Mouse (Mus musculus) forebrain, embryonic 16.5 days (tissue): ENCODE results near the gene Gal3st2c. TPM values are rescaled to one million over a fixed set of nuclear protein-coding genes. Genes with fewer than 3 reads are reported as not detected.
"Not testable (repeated sequence)": the region's sequence is repeated elsewhere in the genome, so short reads cannot be mapped to it uniquely, and the experiment has no call there.

Experiments used
- ATAC-seq: fragments of 200-750 bp; cut with Nextera tagmentation; 2 replicates; pipeline ENCODE4 v1.8.0; 2017; ENCODE audit warnings: mild to moderate bottlenecking, moderate library complexity
- H3K27ac ChIP-seq: fragments of 300-500 bp; sonication (generic); 2 replicates; pipeline ENCODE4 v1.5.1; 2014; ENCODE audit warnings: low read length, control low read depth
- H3K27me3 ChIP-seq: fragments of 300-500 bp; sonication (generic); replicated peaks from 2 replicates; pipeline ENCODE4 v1.6.1; 2014; ENCODE audit warnings: low read length; ENCODE audit not compliant: control insufficient read depth, insufficient read depth
- H3K36me3 ChIP-seq: fragments of 300-500 bp; sonication (generic); 2 replicates; pipeline ENCODE4 v1.6.1; 2014; ENCODE audit not compliant: control insufficient read depth, insufficient read depth
- H3K4me1 ChIP-seq: fragments of 300-500 bp; sonication (generic); replicated peaks from 2 replicates; pipeline ENCODE4 v1.6.1; 2014; ENCODE audit warnings: low read length; ENCODE audit not compliant: control insufficient read depth, insufficient read depth
- H3K4me2 ChIP-seq: fragments of 300-500 bp; sonication (generic); 2 replicates; pipeline ENCODE4 v1.6.1; 2014; ENCODE audit warnings: mild to moderate bottlenecking, low read length, control low read depth
- H3K4me3 ChIP-seq: fragments of 300-500 bp; sonication (generic); replicated peaks from 2 replicates; pipeline ENCODE4 v1.5.1; 2014; ENCODE audit warnings: mild to moderate bottlenecking, low read length, control low read depth
- H3K9ac ChIP-seq: fragments of 300-500 bp; sonication (generic); replicated peaks from 2 replicates; pipeline ENCODE4 v1.6.1; 2014; ENCODE audit warnings: low read depth, low read length, control low read depth
- H3K9me3 ChIP-seq: fragments of 300-500 bp; sonication (generic); 2 replicates; pipeline ENCODE4 v1.6.1; 2016; ENCODE audit warnings: low read length; ENCODE audit not compliant: control insufficient read depth
- WGBS: fragments of 180-500 bp; shearing (Covaris S2); extraction: QIAGEN DNeasy Blood & Tissue Kit; methylation state at CpG from one replicate; pipeline ENCODE4 v1.1.7; 2014; 5-methylcytosine and 5-hydroxymethylcytosine counted together
- polyA plus RNA-seq: library from polyadenylated mRNA; unstranded; fragments of >200 nt; fragmentation: Nextera tagmentation; extraction: Ambion mirVana; gene quantifications from 2 replicates; pipeline ENCODE4 v1.2.1, GENCODE M21; 2015

Gal3st2c gene
- polyA plus RNA-seq, 1 experiment from 2014 or later, result not detected

DNA sequence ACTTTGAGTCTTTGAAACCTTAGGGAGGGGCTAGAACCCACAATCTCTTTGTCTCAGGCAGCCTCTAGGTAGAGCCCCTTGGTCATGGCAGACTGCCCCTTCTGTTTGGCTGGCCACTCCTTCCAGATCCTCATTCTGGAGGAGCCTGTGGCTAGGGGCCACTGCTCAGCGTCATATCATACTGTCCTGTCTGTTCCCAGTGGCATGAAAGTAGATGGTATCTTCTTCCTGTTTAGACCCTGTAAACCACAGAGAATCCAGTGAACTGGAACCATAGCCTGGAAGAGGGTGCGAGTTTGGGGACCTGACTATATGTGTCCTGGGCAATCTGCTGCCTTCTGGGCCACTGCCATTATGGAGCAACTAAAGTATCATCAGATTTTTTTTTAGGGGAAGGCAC, 759 bp downstream of the Gal3st2c start:
- H3K27ac ChIP-seq, H3K9me3 ChIP-seq, H3K27me3 ChIP-seq, H3K9ac ChIP-seq, H3K4me1 ChIP-seq, H3K4me3 ChIP-seq, H3K4me2 ChIP-seq, H3K36me3 ChIP-seq, ATAC-seq: not testable (repeated sequence)
- WGBS, result 78% methylated on average over 2 of the region's 2 CpGs

DNA sequence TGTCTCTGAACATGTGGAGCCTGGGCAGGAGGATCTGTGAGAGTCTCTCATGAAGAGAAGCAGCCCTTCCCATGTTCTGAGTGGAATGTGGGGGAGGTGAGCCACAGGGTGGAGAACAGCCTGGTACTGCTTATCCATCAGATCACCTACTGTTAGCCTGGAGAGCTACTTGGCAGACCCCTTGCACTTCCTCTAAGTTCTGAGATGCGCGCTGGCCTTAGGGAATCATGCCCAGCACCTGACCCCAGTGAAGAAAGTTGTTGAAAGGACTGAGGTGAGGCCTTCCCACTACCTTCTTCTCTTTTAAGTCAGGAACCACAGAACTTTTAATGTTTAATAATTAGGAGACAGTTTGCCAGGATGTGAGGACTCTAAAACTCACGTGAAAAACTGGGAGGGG, 1.2 kb downstream of the Gal3st2c start:
- not testable (repeated sequence) for H3K27ac ChIP-seq, H3K36me3 ChIP-seq, H3K9ac ChIP-seq, H3K4me3 ChIP-seq, H3K4me2 ChIP-seq, H3K4me1 ChIP-seq, ATAC-seq, H3K9me3 ChIP-seq, H3K27me3 ChIP-seq
- WGBS, result 90% methylated on average over 3 of the region's 3 CpGs

DNA sequence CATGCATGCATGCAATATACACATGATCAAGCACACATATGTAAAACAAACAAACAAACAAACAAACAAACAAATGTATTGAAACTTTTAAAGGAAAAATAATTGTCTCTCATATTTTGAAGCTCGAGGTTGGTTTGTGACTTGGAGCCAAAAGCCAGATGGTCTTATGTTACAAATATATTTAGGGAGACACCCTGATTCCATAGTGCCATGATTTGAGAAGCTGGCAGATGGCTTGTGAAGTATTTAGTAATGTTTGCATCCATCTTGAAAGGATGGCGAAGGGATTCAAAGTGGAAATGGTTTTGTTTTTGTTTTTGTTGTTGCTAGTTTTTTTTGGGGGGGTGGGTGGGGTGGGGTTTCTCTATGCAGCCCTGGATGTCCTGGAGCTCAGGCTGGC, 10.7 kb downstream of the Gal3st2c start:
- 55% methylated on average over 2 of the region's 2 CpGs for WGBS

DNA sequence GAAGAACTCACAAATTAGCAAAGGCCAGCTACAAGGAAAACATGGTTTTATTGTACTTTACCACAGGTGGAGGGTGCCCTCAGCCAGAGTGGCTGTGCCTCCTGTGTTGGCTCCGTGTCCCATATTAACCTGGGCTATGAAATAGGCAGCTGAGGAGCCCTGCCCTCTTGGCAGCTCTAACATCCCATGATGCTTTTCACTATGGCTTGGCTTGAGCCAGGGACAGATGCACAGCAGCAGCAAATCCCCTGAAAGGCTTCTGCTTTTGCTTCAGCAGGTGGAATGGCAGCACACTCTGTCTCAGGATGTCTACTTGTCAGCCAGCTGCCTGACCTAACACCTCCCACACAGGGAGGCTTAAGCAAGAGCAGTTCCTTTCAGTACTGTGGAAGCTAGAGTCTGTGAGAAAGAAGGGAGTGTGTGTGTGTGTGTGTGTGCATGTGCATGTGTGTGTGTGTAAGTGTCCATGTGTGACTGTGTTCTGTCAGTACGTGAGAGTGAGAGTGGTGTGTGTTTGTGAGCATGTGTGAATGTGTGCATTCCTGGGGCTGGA, 15.7 kb downstream of the Gal3st2c start:
- not testable (repeated sequence) for H3K4me1 ChIP-seq, H3K9me3 ChIP-seq, H3K36me3 ChIP-seq, ATAC-seq, H3K27ac ChIP-seq, H3K9ac ChIP-seq, H3K4me2 ChIP-seq, H3K27me3 ChIP-seq, H3K4me3 ChIP-seq
- 82% methylated on average over 2 of the region's 2 CpGs for WGBS

More for the DNA sequence above, 10.7 kb downstream of the Gal3st2c start:
- no peak overlapping the region for H3K27ac ChIP-seq
- H3K4me3 ChIP-seq, result no peak overlapping the region
- no peak for ATAC-seq
- H3K9ac ChIP-seq, result no peak overlapping the region
- no peak overlapping the region for H3K4me2 ChIP-seq
- no peaks in the 10 kb centered on the region for H3K36me3 ChIP-seq
- no peaks in the 10 kb centered on the region for H3K4me1 ChIP-seq
- H3K27me3 ChIP-seq, result no peaks in the 10 kb centered on the region
- no peaks in the 10 kb centered on the region for H3K9me3 ChIP-seq

DNA sequence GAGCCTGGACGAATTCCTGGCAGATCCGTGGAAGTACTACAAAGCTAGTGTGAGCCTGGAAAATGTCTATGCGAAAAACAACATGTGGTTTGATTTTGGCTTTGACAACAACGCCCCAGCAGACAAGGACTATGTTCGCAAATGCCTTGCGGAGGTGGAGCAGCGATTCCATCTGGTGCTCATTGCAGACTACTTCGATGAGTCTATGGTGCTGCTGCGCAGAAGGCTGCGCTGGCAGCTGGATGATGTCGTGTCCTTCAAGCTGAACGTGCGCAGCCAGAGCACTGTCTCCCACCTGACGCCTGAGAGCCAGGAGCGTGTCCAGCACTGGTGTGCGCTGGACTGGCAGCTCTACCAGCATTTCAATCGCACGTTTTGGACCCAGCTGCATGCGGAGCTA, 18.5 kb downstream of the Gal3st2c start:
- 90% methylated on average over 14 of the region's 19 CpGs for WGBS
- ATAC-seq, result not testable (repeated sequence)

DNA sequence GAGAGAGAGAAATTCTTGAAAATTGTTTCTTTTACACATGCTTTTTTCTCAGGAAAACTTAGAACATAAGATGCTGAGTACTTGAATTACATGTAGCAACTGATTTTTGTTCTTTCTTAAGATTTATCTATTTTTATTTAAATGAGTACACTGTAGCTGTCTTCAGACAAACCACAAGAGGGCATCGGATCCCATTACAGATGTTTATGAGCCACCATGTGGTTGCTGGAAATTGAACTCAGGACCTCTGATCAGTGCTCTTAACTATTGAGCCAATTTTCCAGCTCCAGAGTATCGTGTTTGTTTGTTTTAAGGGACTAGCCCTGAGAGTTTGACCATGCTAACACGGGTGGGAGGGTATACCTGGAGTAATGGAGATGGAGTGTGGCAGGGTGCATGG, 21.3 kb downstream of the Gal3st2c start:
- Histone ChIP-seq H3K9ac (no peak overlapping the region), H3K36me3 (no peaks in the 10 kb centered on the region), H3K4me2 (no peak overlapping the region), H3K4me1 (no peaks in the 10 kb centered on the region), H3K4me3 (no peak overlapping the region), H3K27me3 (no peaks in the 10 kb centered on the region), H3K9me3 (no peaks in the 10 kb centered on the region), H3K27ac (no peak overlapping the region)
- ATAC-seq, result no peak
- WGBS, result 73% methylated on average over 3 of the region's 3 CpGs

More for the DNA sequence above, 18.5 kb downstream of the Gal3st2c start:
- H3K9ac ChIP-seq, H3K4me1 ChIP-seq, H3K27me3 ChIP-seq, H3K9me3 ChIP-seq, H3K27ac ChIP-seq, H3K36me3 ChIP-seq, H3K4me2 ChIP-seq, H3K4me3 ChIP-seq: not testable (repeated sequence)

DNA sequence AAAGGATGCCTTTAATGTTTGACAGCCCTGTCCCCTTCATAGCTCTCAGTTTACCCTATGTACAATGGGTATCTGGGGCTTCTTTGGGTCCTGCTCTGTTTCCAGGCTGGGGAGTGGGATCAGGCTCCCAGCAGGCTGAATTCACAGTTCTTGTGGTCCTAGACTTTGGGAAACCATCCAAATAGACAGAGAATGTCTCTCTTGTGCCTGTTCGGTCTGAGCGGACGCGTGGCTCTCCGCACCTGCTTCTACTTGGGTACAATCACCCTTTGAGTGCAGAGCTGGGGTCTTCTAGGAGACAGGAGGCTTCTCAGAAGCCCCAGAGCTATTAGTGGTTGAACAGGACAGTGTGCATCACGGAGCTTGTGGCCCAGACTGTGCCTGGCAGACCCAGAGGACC, 29.8 kb downstream of the Gal3st2c start, which contains the start of gene Neu4:
Gene Neu4 (plus strand): TSS at position 301 of the 400 bp plus-strand sequence.
- Histone ChIP-seq H3K36me3 (no peaks in the 10 kb centered on the region), H3K4me3 (no peak within 1 kb of the TSS), H3K27ac (no peak within 1 kb of the TSS), H3K27me3 (no peaks in the 10 kb centered on the region), H3K9ac (no peak within 1 kb of the TSS), H3K4me2 (no peak within 1 kb of the TSS), H3K9me3 (no peaks in the 10 kb centered on the region), H3K4me1 (no peaks in the 10 kb centered on the region)
- ATAC-seq, result no peak
- WGBS, result 81% methylated on average over 6 of the region's 6 CpGs

DNA sequence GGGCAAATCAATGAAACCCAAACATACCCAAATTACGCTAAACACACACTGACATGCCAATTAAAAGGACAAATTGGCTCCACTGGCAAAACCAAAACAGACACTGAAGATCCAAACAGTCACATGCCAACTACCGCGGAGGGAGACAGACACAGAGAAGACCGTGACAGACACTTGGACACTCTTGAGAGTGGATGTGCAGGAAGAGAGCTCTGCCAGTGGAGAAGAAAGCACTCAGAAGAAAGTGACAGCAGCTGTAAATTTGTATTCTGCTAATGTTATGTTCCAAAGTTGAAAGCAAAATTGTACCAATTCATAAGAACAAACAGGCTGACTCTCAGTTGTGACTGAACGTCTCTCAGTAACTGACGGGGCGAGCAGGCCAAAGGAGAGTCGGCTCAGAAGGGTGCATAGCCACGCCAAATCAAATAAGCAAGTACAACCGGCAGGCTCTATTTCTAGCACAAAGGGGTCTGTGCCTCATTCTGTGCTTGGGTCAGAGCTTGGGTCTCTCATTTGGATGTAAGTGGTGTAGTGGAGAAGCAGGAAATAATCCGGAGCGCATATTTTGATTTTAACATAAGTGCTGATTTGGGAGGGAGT, 37.3 kb downstream of the Gal3st2c start:
- H3K4me2 ChIP-seq, result no peak overlapping the region
- H3K4me1 ChIP-seq, result no peaks in the 10 kb centered on the region
- H3K9me3 ChIP-seq, result no peaks in the 10 kb centered on the region
- H3K36me3 ChIP-seq, result no peaks in the 10 kb centered on the region
- H3K27ac ChIP-seq, result no peak overlapping the region
- no peak overlapping the region for H3K4me3 ChIP-seq
- no peak overlapping the region for H3K9ac ChIP-seq
- ATAC-seq, result no peak
- no peaks in the 10 kb centered on the region for H3K27me3 ChIP-seq
- 62% methylated on average over 12 of the region's 12 CpGs for WGBS

DNA sequence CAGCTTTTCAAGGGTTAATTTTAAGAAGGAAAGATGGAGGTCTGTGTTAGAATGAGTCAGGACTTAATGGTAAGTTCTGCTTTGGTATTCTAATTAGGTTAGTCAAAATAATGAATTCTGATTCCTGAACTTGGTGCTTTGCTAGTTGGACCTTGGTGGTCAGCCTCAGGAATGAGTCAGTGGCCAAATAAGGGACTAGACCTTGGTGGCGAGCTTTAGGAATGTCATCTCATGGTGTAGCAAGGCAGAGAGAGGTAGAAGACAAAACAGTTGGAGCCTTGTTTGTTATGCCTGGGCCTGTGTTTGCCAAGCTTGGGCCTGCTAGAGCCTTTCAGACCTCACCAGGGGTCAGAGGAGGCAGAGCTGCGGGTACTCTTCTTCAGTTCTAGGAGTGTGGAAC, 38.4 kb downstream of the Gal3st2c start:
- Histone ChIP-seq H3K4me2 (no peak overlapping the region), H3K36me3 (no peaks in the 10 kb centered on the region), H3K9me3 (no peaks in the 10 kb centered on the region), H3K4me1 (no peaks in the 10 kb centered on the region), H3K27me3 (no peaks in the 10 kb centered on the region), H3K9ac (no peak overlapping the region), H3K4me3 (no peak overlapping the region), H3K27ac (no peak overlapping the region)
- ATAC-seq, result no peak
- 89% methylated on average over 2 of the region's 2 CpGs for WGBS
